ENCODE assay signal across 15 mouse cellular contexts in genomic region chr2:180013686-180014085, GRCm38 (mm10).
"Had no signal": no experiment of that assay in that cellular context is flagged by ENCODE, and none has a peak within 500 bp of the region (broad histone marks: within the 10 kb centered on the region; RNA-seq: fewer than 3 reads in every experiment).

No protein-coding gene starts in this region.

- H3K4me1 ChIP-seq: liver, embryonic 13.5 days; midbrain, embryonic 13.5 days had no signal

- H3K4me2 ChIP-seq: limb, embryonic 12.5 days; limb, embryonic 15.5 days; liver, embryonic 13.5 days; midbrain, embryonic 13.5 days had no signal

- H3K27me3 ChIP-seq: limb, embryonic 15.5 days; midbrain, embryonic 13.5 days had no signal

- H3K4me3 ChIP-seq: limb, embryonic 12.5 days; limb, embryonic 15.5 days; liver, embryonic 13.5 days; midbrain, embryonic 13.5 days had no signal

- ATAC-seq: intestine, embryonic 16.5 days; midbrain, embryonic 13.5 days had no signal

- H3K9ac ChIP-seq: limb, embryonic 12.5 days; limb, embryonic 15.5 days; liver, embryonic 13.5 days; midbrain, embryonic 13.5 days had no signal

- H3K36me3 ChIP-seq: limb, embryonic 12.5 days; limb, embryonic 15.5 days; liver, embryonic 13.5 days; midbrain, embryonic 13.5 days had no signal

- DNase-seq: kidney, adult 18-20 months; kidney, adult 9 months; kidney, postnatal 14 days; kidney, postnatal 4 days; left cerebral cortex, postnatal 4 days; liver, embryonic 13.5 days; lung, adult 2 months; lung, postnatal 14 days; lung, postnatal 4 days; thymus, adult 18-20 months; thymus, postnatal 36 days had no signal

- H3K9me3 ChIP-seq: limb, embryonic 15.5 days; liver, embryonic 13.5 days; midbrain, embryonic 13.5 days had no signal

- H3K27ac ChIP-seq: limb, embryonic 12.5 days; limb, embryonic 15.5 days; liver, embryonic 13.5 days; midbrain, embryonic 13.5 days had no signal
